8 mouse cellular contexts compared by ENCODE assay signal in genomic region chr9:16499621-16500381, GRCm38 (mm10). TPM values are rescaled to one million over a fixed set of nuclear protein-coding genes. Genes with fewer than 3 reads are reported as not detected.
DNase-seq lines count a peak whose midpoint lies in the region; ATAC-seq lines count a peak whose summit lies in the region.

No protein-coding gene starts in this region.

- peaks cover 13% of the 10 kb centered on the region for H3K27me3 ChIP-seq in embryonic facial prominence, embryonic 14.5 days (replicated peaks; ENCODE audit: control insufficient read depth, insufficient read depth, low read length)

- peak; percentile 3 for DNase-seq in urinary bladder, postnatal 25 days (ENCODE audit: low spot score)
- no peak for DNase-seq in urinary bladder, adult 2 months (ENCODE audit: low spot score)
- DNase-seq in embryonic facial prominence, embryonic 14.5 days (ENCODE audit: low spot score) = peak; percentile 72
- peak; percentile 1 for DNase-seq in heart, postnatal 25 days (ENCODE audit: low spot score)
- DNase-seq in left cerebral cortex, adult 11 months (ENCODE audit: low spot score) = peak; percentile 32
- peak; percentile 35 for DNase-seq in lung, postnatal 14 days
- peak; percentile 79 for DNase-seq in right cerebral cortex, postnatal 25 days
- DNase-seq in spleen, postnatal 14 days (ENCODE audit: low spot score in 2 of 2) = no peak

- peak overlapping the region; percentile 71 for H3K9ac ChIP-seq in embryonic facial prominence, embryonic 14.5 days (ENCODE audit: low read depth, low read length)

- intact Hi-C loops in heart, postnatal 25 days (cut with DNase I) = no loop called here

- under 1% methylated on average over 35 of the region's 35 CpGs for WGBS in embryonic facial prominence, embryonic 14.5 days

- H3K4me1 ChIP-seq in embryonic facial prominence, embryonic 14.5 days (ENCODE audit: control insufficient read depth, insufficient read depth, low read length) = peaks cover 7% of the 10 kb centered on the region; the same call in 1 of the 2 replicates

- peak; percentile 23 for ATAC-seq in embryonic facial prominence, embryonic 14.5 days (ENCODE audit: low read depth)

- H3K27ac ChIP-seq in embryonic facial prominence, embryonic 14.5 days (replicated peaks; ENCODE audit: low read depth, low read length) = peak overlapping the region; percentile 61

- peak overlapping the region; percentile 92 for H3K4me2 ChIP-seq in embryonic facial prominence, embryonic 14.5 days (ENCODE audit: low read depth, low read length)

- no peaks in the 10 kb centered on the region for H3K36me3 ChIP-seq in embryonic facial prominence, embryonic 14.5 days (ENCODE audit: control insufficient read depth, insufficient read depth, low read length)

- H3K9me3 ChIP-seq in embryonic facial prominence, embryonic 14.5 days (ENCODE audit: control insufficient read depth, low read length) = no peaks in the 10 kb centered on the region

- H3K4me3 ChIP-seq in embryonic facial prominence, embryonic 14.5 days (ENCODE audit: low read depth, low read length) = peak overlapping the region; percentile 63

RNA-seq across cellular contexts. Expression of gene Fat3, which starts 1.3 kb away (rescaled TPM):
- 1.5 and 1.9 TPM in 2 replicates for polyA plus RNA-seq in urinary bladder, adult 2 months (2012; rRNA removed)
- polyA plus RNA-seq in embryonic facial prominence, embryonic 14.5 days (2014; fragmentation: Nextera tagmentation; extraction: Ambion mirVana) = 5.4 and 5.6 TPM in 2 replicates
- total RNA-seq in heart, postnatal 25 days (2021) = under 1 TPM; 0.57 to 0.70 TPM

Comparison
In these comparisons a context has a peak if more than half of its experiments do, and no peak if none do; other contexts are left out.
1. DNase-seq: peak in urinary bladder, postnatal 25 days (single experiment), embryonic facial prominence, embryonic 14.5 days (single experiment), heart, postnatal 25 days (single experiment), left cerebral cortex, adult 11 months (single experiment), lung, postnatal 14 days (single experiment) and right cerebral cortex, postnatal 25 days (single experiment); none in urinary bladder, adult 2 months (single experiment) and spleen, postnatal 14 days (0 of 2).